Mouse (Mus musculus): ENCODE results near the gene E2f8. TPM values are rescaled to one million over a fixed set of nuclear protein-coding genes. Genes with fewer than 3 reads are reported as not detected.

E2f8 gene
- polyA plus RNA-seq, 1 experiment from 2014 or later = 22.0 TPM

- H3K27ac ChIP-seq (ENCODE audit: low read length) = peak overlapping the region; percentile 51; the same call in 1 of the 2 replicates
- ATAC-seq (ENCODE audit: low read depth) = no peak
- WGBS = under 1% methylated on average over 28 of the region's 28 CpGs
Measured at GRCm38 (mm10) chr7:48881971-48882609, 694 bp upstream of the E2f8 start.

GRCm38 (mm10) chr7:48880591-48881481 lies 560 bp downstream of the E2f8 start:
- Histone ChIP-seq H3K4me3 (ENCODE audit: low read length) (peak overlapping the region; percentile 92), H3K4me2 (ENCODE audit: low read depth, low read length) (peak overlapping the region; percentile 93), H3K9me3 (ENCODE audit: control insufficient read depth, low read length) (no peaks in the 10 kb centered on the region), H3K9ac (ENCODE audit: low read length) (peak overlapping the region; percentile 89), H3K36me3 (ENCODE audit: control insufficient read depth, insufficient read depth, low read length) (peaks cover 14% of the 10 kb centered on the region), H3K4me1 (replicated peaks; ENCODE audit: control insufficient read depth, insufficient read depth, low read length) (peaks cover 18% of the 10 kb centered on the region), H3K27ac (ENCODE audit: low read length) (peak overlapping the region; percentile 92), H3K27me3 (ENCODE audit: control insufficient read depth, insufficient read depth, low read depth, low read length) (no peaks in the 10 kb centered on the region)
- under 1% methylated on average over 58 of the region's 77 CpGs for WGBS
- peak; percentile 98 for ATAC-seq (ENCODE audit: low read depth)

More at GRCm38 (mm10) chr7:48881971-48882609, 694 bp upstream of the E2f8 start:
- H3K9me3 ChIP-seq (ENCODE audit: control insufficient read depth, low read length) = no peaks in the 10 kb centered on the region
- H3K36me3 ChIP-seq (ENCODE audit: control insufficient read depth, insufficient read depth, low read length) = peaks cover 9% of the 10 kb centered on the region
- H3K9ac ChIP-seq (ENCODE audit: low read length) = peak overlapping the region; percentile 89
- H3K4me3 ChIP-seq (ENCODE audit: low read length) = peak overlapping the region; percentile 92
- no peaks in the 10 kb centered on the region for H3K27me3 ChIP-seq (ENCODE audit: control insufficient read depth, insufficient read depth, low read depth, low read length)
- H3K4me2 ChIP-seq (ENCODE audit: low read depth, low read length) = peak overlapping the region; percentile 93
- H3K4me1 ChIP-seq (replicated peaks; ENCODE audit: control insufficient read depth, insufficient read depth, low read length) = peaks cover 18% of the 10 kb centered on the region

DNA sequence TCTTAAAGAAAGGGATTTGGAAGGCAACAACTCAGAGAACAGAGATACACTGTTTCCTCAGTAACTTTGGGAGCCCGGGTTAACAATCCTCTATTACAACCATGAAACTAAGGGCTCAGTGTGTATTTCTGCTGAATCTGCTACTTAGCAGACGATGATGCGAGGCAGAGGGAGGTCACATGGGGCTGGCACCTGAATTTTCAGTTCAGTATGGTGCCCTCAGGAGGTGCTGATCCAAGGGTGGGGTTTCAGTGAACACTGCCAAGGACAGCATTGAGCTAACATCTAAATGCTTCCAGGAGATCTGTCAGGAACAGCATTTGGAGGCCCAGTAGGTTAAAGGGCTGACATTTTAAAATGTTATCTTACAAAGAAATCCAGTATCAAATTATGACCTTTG lies 1.8 kb downstream of the E2f8 start:
- H3K9ac ChIP-seq (ENCODE audit: low read length) = peak overlapping the region; percentile 44

DNA sequence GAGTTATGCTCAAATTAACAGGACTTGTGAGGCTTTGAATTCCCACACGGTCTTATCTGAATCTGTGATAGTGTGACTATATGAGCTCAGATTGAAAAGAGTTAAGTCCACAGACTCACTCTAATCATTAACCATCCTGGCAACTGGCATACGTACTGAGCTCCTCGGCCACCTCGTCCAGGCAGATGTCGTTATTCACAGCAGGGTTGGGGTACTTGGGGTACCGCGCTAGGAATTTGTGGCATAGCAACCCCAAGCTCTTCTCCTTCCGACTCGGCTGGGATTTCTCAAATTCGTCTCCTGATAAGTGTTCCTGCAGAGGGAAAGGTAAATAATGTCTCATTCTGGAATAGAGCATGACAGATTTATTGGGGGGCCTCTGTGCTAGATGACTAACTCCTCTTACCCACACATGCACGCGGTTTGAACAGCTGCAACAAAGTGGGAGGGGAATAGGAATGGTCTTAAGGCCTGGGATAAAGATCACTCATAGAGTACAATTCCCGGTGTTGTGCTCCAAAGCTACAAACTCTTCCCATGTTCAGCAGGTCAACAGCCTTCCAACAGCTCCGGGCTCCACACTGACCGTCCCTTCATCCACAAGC lies 3.5 kb downstream of the E2f8 start:
- H3K4me2 ChIP-seq (ENCODE audit: low read depth, low read length) = no peak overlapping the region
- H3K4me3 ChIP-seq (ENCODE audit: low read length) = no peak overlapping the region
- H3K36me3 ChIP-seq (ENCODE audit: control insufficient read depth, insufficient read depth, low read length) = peaks cover 38% of the 10 kb centered on the region
- H3K27me3 ChIP-seq (ENCODE audit: control insufficient read depth, insufficient read depth, low read depth, low read length) = no peaks in the 10 kb centered on the region
- ATAC-seq (ENCODE audit: low read depth) = no peak
- peaks cover 18% of the 10 kb centered on the region for H3K4me1 ChIP-seq (replicated peaks; ENCODE audit: control insufficient read depth, insufficient read depth, low read length)
- no peaks in the 10 kb centered on the region for H3K9me3 ChIP-seq (ENCODE audit: control insufficient read depth, low read length)
- no peak overlapping the region for H3K9ac ChIP-seq (ENCODE audit: low read length)
- no peak overlapping the region for H3K27ac ChIP-seq (ENCODE audit: low read length)
- 57% methylated on average over 15 of the region's 15 CpGs for WGBS

More for the DNA sequence above, 1.8 kb downstream of the E2f8 start:
- WGBS = 41% methylated on average over 3 of the region's 3 CpGs
- H3K27me3 ChIP-seq (ENCODE audit: control insufficient read depth, insufficient read depth, low read depth, low read length) = no peaks in the 10 kb centered on the region
- no peak for ATAC-seq (ENCODE audit: low read depth)
- no peaks in the 10 kb centered on the region for H3K9me3 ChIP-seq (ENCODE audit: control insufficient read depth, low read length)
- no peak overlapping the region for H3K27ac ChIP-seq (ENCODE audit: low read length)
- H3K4me3 ChIP-seq (ENCODE audit: low read length) = peak overlapping the region; percentile 30
- H3K36me3 ChIP-seq (ENCODE audit: control insufficient read depth, insufficient read depth, low read length) = peaks cover 25% of the 10 kb centered on the region
- peak overlapping the region; percentile 49 for H3K4me2 ChIP-seq (ENCODE audit: low read depth, low read length)
- H3K4me1 ChIP-seq (replicated peaks; ENCODE audit: control insufficient read depth, insufficient read depth, low read length) = peaks cover 18% of the 10 kb centered on the region

GRCm38 (mm10) chr7:48876526-48876925 lies 4.9 kb downstream of the E2f8 start:
- no peaks in the 10 kb centered on the region for H3K27me3 ChIP-seq (ENCODE audit: control insufficient read depth, insufficient read depth, low read depth, low read length)
- H3K4me3 ChIP-seq (ENCODE audit: low read length) = no peak overlapping the region
- no peak overlapping the region for H3K27ac ChIP-seq (ENCODE audit: low read length)
- no peak overlapping the region for H3K9ac ChIP-seq (ENCODE audit: low read length)
- peaks cover 49% of the 10 kb centered on the region for H3K36me3 ChIP-seq (ENCODE audit: control insufficient read depth, insufficient read depth, low read length)
- H3K4me1 ChIP-seq (replicated peaks; ENCODE audit: control insufficient read depth, insufficient read depth, low read length) = peaks cover 14% of the 10 kb centered on the region
- no peak for ATAC-seq (ENCODE audit: low read depth)
- H3K9me3 ChIP-seq (ENCODE audit: control insufficient read depth, low read length) = no peaks in the 10 kb centered on the region
- H3K4me2 ChIP-seq (ENCODE audit: low read depth, low read length) = no peak overlapping the region
- 69% methylated on average over 4 of the region's 4 CpGs for WGBS

- WGBS = 91% methylated on average over 14 of the region's 14 CpGs
- no peak overlapping the region for H3K27ac ChIP-seq (ENCODE audit: low read length)
Measured at GRCm38 (mm10) chr7:48875096-48875495, 6.3 kb downstream of the E2f8 start.

DNA sequence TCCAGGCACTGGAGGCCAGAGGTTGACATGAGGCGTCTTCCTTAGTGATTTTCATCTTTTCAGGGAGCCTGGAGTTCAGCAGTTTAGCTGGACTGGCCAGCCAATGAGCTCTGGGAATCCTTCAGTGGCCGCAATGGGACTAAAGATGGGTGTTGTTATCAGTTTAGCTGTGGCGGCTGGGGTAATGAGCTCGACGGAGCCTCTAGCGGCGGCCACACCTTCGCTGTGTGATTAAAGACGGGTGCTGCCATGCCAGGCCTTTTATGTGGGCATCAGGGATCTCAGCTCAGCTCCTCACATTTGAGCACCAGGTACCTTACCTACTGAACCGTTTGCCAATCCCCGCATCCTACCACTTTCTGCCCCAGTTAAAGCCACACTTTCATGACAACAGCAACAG lies 10.1 kb downstream of the E2f8 start:
- Histone ChIP-seq H3K9ac (ENCODE audit: low read length) (no peak overlapping the region), H3K36me3 (ENCODE audit: control insufficient read depth, insufficient read depth, low read length) (peaks cover 87% of the 10 kb centered on the region), H3K9me3 (ENCODE audit: control insufficient read depth, low read length) (no peaks in the 10 kb centered on the region), H3K4me3 (ENCODE audit: low read length) (no peak overlapping the region), H3K27me3 (ENCODE audit: control insufficient read depth, insufficient read depth, low read depth, low read length) (no peaks in the 10 kb centered on the region), H3K27ac (ENCODE audit: low read length) (no peak overlapping the region), H3K4me1 (replicated peaks; ENCODE audit: control insufficient read depth, insufficient read depth, low read length) (no peaks in the 10 kb centered on the region), H3K4me2 (ENCODE audit: low read depth, low read length) (no peak overlapping the region)
- ATAC-seq (ENCODE audit: low read depth) = no peak
- WGBS = 92% methylated on average over 11 of the region's 11 CpGs

More at GRCm38 (mm10) chr7:48875096-48875495, 6.3 kb downstream of the E2f8 start:
- Histone ChIP-seq H3K27me3 (ENCODE audit: control insufficient read depth, insufficient read depth, low read depth, low read length) (no peaks in the 10 kb centered on the region), H3K9me3 (ENCODE audit: control insufficient read depth, low read length) (no peaks in the 10 kb centered on the region), H3K4me1 (replicated peaks; ENCODE audit: control insufficient read depth, insufficient read depth, low read length) (peaks cover 14% of the 10 kb centered on the region), H3K36me3 (ENCODE audit: control insufficient read depth, insufficient read depth, low read length) (peaks cover 63% of the 10 kb centered on the region), H3K4me2 (ENCODE audit: low read depth, low read length) (no peak overlapping the region), H3K9ac (ENCODE audit: low read length) (no peak overlapping the region), H3K4me3 (ENCODE audit: low read length) (no peak overlapping the region)
- ATAC-seq (ENCODE audit: low read depth) = no peak

DNA sequence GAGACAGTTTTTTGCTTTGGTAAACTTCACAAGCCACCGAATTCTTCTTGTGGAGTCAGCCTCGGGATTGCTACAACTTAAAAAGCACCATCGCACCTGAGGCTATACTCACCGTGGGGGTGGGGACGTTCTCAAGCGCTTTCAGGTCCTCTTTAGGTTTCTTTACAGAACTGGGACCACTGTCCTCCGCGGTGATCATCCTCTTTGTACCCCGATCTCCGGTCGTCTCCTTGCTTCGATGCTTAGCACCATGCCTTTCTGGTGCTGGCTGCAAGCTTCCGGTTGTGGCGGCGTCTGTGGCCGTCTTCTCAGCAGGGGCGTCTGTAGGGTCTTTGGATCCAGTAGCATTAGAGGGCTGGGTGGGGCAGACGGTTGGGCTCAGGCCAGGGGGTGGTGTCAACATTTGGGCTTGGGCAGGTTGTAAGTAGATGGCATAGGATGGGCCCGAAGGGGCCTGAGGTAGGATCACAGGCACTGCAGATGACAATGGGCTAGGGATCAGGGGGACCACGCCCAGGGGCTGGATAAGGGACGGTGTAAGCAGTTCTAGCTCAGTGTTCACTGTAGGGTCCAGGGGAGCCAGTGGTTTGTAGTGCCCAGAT lies 10.7 kb downstream of the E2f8 start:
- 92% methylated on average over 21 of the region's 21 CpGs for WGBS
- no peak overlapping the region for H3K4me3 ChIP-seq (ENCODE audit: low read length)
- no peak overlapping the region for H3K27ac ChIP-seq (ENCODE audit: low read length)
- no peaks in the 10 kb centered on the region for H3K4me1 ChIP-seq (replicated peaks; ENCODE audit: control insufficient read depth, insufficient read depth, low read length)
- no peaks in the 10 kb centered on the region for H3K9me3 ChIP-seq (ENCODE audit: control insufficient read depth, low read length)
- no peak overlapping the region for H3K9ac ChIP-seq (ENCODE audit: low read length)
- H3K4me2 ChIP-seq (ENCODE audit: low read depth, low read length) = no peak overlapping the region
- ATAC-seq (ENCODE audit: low read depth) = no peak
- peaks cover 88% of the 10 kb centered on the region for H3K36me3 ChIP-seq (ENCODE audit: control insufficient read depth, insufficient read depth, low read length)
- no peaks in the 10 kb centered on the region for H3K27me3 ChIP-seq (ENCODE audit: control insufficient read depth, insufficient read depth, low read depth, low read length)

- Histone ChIP-seq H3K9me3 (ENCODE audit: control insufficient read depth, low read length) (no peaks in the 10 kb centered on the region), H3K27me3 (ENCODE audit: control insufficient read depth, insufficient read depth, low read depth, low read length) (no peaks in the 10 kb centered on the region), H3K9ac (ENCODE audit: low read length) (no peak overlapping the region), H3K4me1 (replicated peaks; ENCODE audit: control insufficient read depth, insufficient read depth, low read length) (no peaks in the 10 kb centered on the region), H3K4me2 (ENCODE audit: low read depth, low read length) (no peak overlapping the region), H3K27ac (ENCODE audit: low read length) (no peak overlapping the region), H3K4me3 (ENCODE audit: low read length) (no peak overlapping the region), H3K36me3 (ENCODE audit: control insufficient read depth, insufficient read depth, low read length) (peaks cover 85% of the 10 kb centered on the region)
- WGBS = 89% methylated on average over 6 of the region's 6 CpGs
- no peak for ATAC-seq (ENCODE audit: low read depth)
Measured at GRCm38 (mm10) chr7:48870144-48870543, 11.3 kb downstream of the E2f8 start.
